ENCODE assay signal across 8 mouse cellular contexts in the genomic region with DNA sequence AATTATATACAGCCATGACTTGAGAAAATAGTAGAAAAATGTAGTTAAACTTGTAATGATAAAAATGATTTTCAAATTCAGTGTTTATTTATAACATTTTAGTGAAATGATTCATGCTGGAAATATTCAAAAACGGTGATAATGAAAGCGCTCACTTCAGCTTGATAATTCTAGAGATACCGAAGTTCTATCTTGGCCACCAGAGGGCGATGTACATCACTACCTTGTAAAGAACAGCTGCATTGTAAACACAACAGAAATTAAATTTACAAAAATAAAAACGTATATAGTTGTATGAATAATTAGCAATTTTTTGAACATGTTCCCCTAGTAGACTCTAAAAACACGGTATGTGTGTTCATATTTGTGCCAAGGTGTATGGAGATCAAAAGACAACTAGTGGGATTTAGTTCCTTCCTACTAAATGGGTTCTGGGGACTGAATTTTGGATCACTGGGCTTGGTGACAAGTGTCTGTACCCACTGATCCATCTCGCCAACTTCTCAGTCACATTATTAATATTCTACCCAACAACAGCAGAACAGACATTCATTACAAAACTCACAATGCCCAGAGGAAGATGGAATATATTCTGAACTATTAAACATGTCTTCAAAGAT.
DNase-seq lines count a peak whose midpoint lies in the region; ATAC-seq lines count a peak whose summit lies in the region.

No protein-coding gene starts in this region.

- no peak for ATAC-seq in liver, embryonic 12.5 days
- ATAC-seq in erythroblast, adult 5-6 weeks (replicated peaks; ENCODE audit: low FRiP score, poor library complexity, severe bottlenecking): no peak

- H3K27me3 ChIP-seq in liver, embryonic 12.5 days (replicated peaks): no peaks in the 10 kb centered on the region

- H3K9ac ChIP-seq in liver, embryonic 12.5 days: no peak overlapping the region

- no peak overlapping the region for H3K27ac ChIP-seq in liver, embryonic 12.5 days

- H3K36me3 ChIP-seq in liver, embryonic 12.5 days: no peaks in the 10 kb centered on the region

- peaks cover 4% of the 10 kb centered on the region for H3K4me1 ChIP-seq in liver, embryonic 12.5 days

- H3K9me3 ChIP-seq in liver, embryonic 12.5 days (replicated peaks): no peaks in the 10 kb centered on the region

- no peak overlapping the region for H3K4me3 ChIP-seq in liver, embryonic 12.5 days

- no peak overlapping the region for H3K4me2 ChIP-seq in liver, embryonic 12.5 days

- DNase-seq in liver: peak; percentile 55
- peak; percentile 49 for DNase-seq in Muller cell, postnatal 12 days (ENCODE audit: inconsistent ontology term)
- DNase-seq in cerebellum, adult 9-11 months: peak; percentile 45
- peak; percentile 38 to 65 for DNase-seq in frontal cortex, postnatal 36 days (ENCODE audit: low spot score in 2 of 2)
- peak; percentile 67 for DNase-seq in layer of hippocampus, adult 9-10 months (ENCODE audit: low spot score)
- DNase-seq in mesoderm, embryonic 11.5 days (ENCODE audit: low read depth, low spot score): peak; percentile 61

- 15% methylated on average over 7 of the region's 7 CpGs for WGBS in liver, embryonic 12.5 days (ENCODE audit: insufficient replicate concordance)
